Mouse (Mus musculus) left cerebral cortex, postnatal 36 days (tissue): ENCODE measurements at regions not wholly inside any gene's neighbourhood (a gene's known extent, or its start where the extent isn't known, plus 50 kb on each side); places are given as distances from the start of the nearest gene placed in this dataset.

Experiments used
- DNase-seq, 2 experiments: peaks; one replicate each; pipeline ENCODE4 v3.0.0; 2021 to 2022; ENCODE audit warnings: low spot score in 2 of 2, mixed read lengths in 1 of 2
- intact Hi-C: fragments of 180-260 bp; cut with DNase I; formaldehyde crosslinking; loops from one replicate; pipeline ENCODE4 v1.15.1; 2025

- no peak for DNase-seq
- intact Hi-C loops: no loop called here
Measured at GRCm38 (mm10) chr10:122561924-122562323, 113.6 kb downstream of the Avpr1a start.

GRCm38 (mm10) chr10:122562542-122562941, 114.2 kb downstream of the Avpr1a start:
- intact Hi-C loops: no loop called here
- no peak for DNase-seq

DNA sequence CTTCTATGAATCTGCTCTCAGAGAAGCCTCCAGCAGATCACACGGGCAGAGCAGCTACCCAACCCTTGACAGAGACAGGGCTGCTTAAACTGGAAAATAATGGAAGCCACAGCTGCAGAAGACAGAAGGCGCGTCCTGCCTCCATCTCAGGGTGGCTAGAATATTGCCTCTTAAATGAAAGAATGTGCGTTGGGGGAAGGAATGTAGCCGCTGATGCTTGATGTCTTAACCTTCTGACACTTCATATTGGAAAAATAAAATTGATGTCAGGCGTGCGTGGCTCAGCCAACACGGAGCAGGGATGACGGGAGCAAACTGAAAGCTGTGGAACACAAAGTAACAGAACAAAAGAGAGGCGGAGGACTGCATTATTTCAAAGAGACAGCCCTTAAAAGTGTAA, 114.6 kb upstream of the Ppm1h start:
- intact Hi-C loops: no loop called here
- no peak for DNase-seq

GRCm38 (mm10) chr10:122564473-122564872, 114.1 kb upstream of the Ppm1h start:
- intact Hi-C loops: no loop called here
- no peak for DNase-seq

DNA sequence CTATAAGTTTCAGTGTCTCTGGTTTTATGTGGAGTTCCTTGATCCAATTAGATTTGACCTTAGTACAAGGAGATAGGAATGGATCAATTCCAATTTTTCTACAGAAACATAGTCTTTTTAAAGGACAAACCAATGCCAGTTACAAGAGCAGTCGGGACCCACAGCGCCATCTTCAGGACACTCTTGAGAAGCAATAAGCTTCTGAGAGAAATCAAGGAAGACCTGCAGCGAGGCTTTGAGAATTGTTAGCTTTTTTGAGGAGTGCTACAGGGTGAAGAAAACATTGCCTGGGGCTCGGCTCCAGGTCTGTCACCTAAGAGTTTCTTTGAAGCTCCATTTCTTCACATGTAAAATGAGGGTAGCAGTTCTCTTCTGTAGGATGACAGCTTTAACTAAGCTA, 112.0 kb upstream of the Ppm1h start:
- DNase-seq: no peak
- intact Hi-C loops: no loop called here

- intact Hi-C loops: no loop called here
- DNase-seq: peak; percentile 19 to 40
Measured at GRCm38 (mm10) chr10:122569546-122570202, 108.9 kb upstream of the Ppm1h start.

DNA sequence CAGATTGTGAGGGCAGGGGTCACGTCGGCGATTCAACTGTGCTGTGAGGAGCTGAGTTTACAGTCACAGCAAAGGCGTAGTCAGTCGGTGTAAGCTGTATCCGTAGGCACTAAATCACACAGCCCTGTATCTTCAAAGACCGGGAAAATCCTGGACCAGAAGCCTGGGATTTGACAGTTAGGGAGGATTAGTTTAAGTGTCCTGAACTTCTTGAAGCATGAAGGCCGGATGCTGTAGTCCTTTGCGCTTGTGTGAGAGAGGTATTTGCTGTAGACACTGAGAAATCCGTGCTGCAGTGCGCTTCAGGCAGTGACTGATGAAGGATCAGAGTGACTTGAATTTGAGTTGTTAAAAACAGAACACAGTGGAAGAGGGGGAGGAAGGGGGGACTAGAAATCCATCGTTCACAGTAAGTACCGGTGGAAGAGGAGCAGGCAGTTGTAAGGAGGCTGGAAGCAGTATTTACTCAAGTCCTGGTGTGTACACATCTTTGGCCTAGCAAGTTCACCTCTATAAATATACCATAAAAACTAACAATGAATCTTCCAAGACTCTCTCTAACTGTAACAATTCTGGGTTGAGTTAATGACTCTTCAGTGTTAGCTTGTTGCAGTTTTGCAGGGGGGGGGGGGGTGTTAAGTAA, 107.5 kb upstream of the Ppm1h start:
- intact Hi-C loops: no loop called here
- DNase-seq: no peak

GRCm38 (mm10) chr10:122576171-122577063, 102.1 kb upstream of the Ppm1h start:
- intact Hi-C loops: no loop called here
- DNase-seq: no peak

DNA sequence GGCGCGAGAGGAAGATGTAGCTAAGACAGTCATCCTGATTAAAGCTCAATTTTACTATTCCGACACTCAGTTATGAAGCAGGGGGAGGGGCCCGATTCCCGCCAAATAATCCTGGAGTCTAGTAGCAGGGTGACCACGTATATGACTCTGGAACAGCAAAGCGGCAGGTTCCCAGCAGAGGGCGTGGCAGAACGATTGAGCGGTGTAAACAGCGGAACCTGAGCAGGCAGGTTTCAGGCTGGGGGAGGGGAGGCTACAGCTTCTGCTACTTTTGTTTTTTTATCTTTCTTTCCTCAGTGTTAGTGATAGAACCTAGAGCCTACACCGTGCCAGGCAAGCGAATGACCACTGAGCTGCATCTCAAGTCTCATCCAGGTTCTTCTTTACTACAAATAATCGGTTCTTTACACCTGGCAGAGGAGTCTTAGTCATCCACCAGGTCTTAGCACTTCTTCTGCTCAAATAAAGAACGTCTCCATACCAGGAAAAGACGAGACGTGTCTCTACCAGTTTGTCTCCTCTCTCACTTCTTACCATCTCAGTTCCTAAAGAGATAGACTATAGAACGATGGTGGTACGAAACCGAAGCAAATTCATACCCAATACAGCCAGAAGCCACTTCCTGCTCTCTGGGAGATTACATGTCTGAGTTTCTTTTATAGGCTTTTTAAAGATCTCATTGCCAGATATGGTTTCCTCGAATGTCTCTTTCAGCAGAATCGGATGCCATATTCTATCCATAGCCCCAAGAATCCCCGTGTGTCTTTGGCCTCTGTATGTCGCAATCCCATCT, 100.2 kb upstream of the Ppm1h start:
- DNase-seq: no peak
- intact Hi-C loops: no loop called here

GRCm38 (mm10) chr10:122581096-122581495, 97.5 kb upstream of the Ppm1h start:
- intact Hi-C loops: no loop called here
- no peak for DNase-seq

- no peak for DNase-seq
- intact Hi-C loops: no loop called here
Measured at GRCm38 (mm10) chr10:122587541-122587940, 91.0 kb upstream of the Ppm1h start.

GRCm38 (mm10) chr10:122599511-122599910, 79.1 kb upstream of the Ppm1h start:
- DNase-seq: no peak
- intact Hi-C loops: no loop called here

DNA sequence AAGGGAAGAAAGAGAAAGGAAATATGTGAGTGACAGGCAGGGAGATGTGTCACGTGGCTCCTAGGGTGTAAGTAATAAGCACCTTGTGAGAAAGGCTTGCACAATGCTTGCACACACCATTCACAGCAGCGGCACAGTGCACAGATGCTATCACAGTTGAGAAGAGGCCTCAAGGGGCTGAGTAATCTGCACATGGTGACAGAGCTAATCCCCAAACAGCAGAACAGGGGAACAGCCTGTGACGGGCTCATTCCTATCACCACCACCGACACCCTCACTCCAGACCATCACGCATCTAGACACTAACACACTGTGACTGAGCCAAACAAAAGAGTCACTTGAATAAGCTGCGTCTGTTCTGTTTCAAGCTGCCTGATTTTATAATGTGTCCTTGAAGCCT, 76.2 kb upstream of the Ppm1h start:
- DNase-seq: no peak
- intact Hi-C loops: no loop called here

DNA sequence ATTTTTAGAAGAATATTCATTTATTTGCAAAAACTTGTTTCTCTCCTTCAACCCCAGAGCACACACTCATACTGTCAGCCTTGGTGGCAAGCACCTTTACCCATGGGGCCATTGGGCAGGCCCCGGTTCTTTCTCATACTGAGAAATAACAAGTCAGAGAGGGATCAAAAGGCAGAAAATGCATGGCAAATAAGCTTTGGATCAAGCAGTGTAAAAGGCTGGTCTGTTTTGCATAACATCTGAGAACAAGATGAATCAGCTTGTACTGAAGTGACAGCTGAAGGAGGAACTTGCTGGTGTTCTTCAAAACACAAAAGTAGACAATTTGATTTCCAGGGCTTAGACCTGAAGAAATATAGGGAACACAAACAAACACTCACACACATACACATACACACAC, 74.6 kb upstream of the Ppm1h start:
- no peak for DNase-seq
- intact Hi-C loops: no loop called here

DNA sequence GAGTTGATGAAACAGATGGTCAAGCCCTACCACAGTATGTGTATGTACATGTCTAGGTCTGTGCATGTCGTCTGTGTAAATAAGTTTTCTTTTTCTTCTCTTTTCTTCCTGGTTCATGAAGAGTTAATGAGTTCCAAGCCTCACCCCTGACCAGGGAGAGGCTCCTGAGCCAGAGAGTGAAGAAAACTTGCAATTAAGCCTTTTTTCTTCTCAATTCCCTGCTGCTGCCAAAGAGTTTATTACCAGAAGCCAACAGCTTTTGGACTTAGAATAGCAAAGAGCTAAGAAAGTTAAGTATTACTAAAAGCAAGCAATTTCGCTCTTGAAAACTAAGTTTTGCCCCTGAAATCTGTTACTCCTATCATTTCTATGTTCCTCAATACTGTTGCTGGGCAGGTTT, 65.3 kb upstream of the Ppm1h start:
- DNase-seq: no peak
- intact Hi-C loops: no loop called here

DNA sequence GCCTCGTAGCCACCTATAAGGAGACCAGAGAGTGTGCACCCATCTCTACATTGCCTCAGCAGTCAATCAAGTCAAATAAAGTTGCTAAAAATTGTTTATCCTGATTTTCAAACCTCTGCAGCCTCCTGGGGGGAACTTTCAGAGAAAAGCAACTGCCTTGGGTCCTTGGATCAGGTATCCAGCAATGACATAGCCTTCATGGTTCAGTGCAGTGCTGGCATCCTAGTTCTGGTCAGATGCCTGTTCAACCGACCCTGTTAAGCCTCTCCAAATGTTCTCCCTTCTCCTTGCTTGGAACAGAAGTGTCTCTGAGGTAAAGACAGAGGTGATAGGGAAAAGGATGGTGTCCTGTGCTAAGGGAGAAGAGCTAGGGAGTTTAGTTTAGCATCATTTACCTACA, 64.7 kb upstream of the Ppm1h start:
- DNase-seq: no peak
- intact Hi-C loops: no loop called here

- no peak for DNase-seq
- intact Hi-C loops: no loop called here
Measured at GRCm38 (mm10) chr10:122614720-122615119, 63.8 kb upstream of the Ppm1h start.

DNA sequence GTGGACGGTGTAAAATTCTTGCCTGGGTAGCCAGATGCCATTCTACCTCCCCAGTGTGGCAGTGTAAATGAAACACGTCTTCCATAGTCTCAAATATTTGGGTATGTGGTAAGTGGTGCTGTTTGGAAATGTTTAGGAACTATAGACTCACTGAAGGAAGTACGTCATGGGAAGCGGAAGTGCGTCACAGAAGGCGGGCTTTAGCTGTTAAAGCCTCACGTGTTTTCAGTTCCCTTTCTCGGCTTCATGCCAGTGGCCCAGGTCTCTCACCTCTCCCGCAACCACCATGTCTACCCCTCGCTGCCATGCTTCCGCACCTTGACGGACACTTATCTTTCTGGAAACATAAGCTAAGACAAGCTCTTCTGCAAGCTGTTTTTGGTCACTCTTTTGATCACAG, 62.9 kb upstream of the Ppm1h start:
- no peak for DNase-seq

DNA sequence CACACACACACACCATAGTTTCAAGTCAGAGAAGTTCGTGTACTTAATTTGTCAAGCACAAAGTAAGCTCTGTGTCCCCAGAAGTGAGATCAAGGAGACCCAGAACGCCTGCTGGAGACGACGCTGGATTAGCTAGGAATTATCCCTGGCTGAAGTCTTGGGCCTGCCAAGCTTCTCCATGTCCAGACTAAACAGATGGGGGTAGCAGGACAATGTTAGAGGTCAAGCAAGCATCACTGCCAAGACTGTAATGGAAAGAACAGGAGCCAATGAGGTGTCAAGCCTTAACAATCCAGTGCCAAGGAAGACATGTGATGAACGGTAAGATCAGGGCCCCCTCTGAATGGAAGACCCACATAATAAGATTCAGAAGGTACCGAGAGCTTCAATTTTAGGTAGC, 62.2 kb upstream of the Ppm1h start:
- no peak for DNase-seq
- intact Hi-C loops: no loop called here

More for the DNA sequence above, 62.9 kb upstream of the Ppm1h start:
- intact Hi-C loops: no loop called here

GRCm38 (mm10) chr10:122618854-122619253, 59.7 kb upstream of the Ppm1h start:
- intact Hi-C loops: no loop called here
- DNase-seq: no peak
